Mouse (Mus musculus) kidney, postnatal 0 days (tissue): ENCODE measurements around the gene Glipr1l3. TPM values are rescaled to one million over a fixed set of nuclear protein-coding genes. Genes with fewer than 3 reads are reported as not detected.
"Not testable (repeated sequence)": the region's sequence is repeated elsewhere in the genome, so short reads cannot be mapped to it uniquely, and the experiment has no call there.

Source experiments
- ATAC-seq: fragments of 200-750 bp; cut with Nextera tagmentation; replicated peaks from 2 replicates; pipeline ENCODE4 v1.8.0; 2017; ENCODE audit warnings: low read depth, moderate number of reproducible peaks, moderate TSS enrichment, moderate library complexity; ENCODE audit not compliant: low FRiP score
- DNase-seq: peaks from one replicate; pipeline ENCODE4 v3.0.0-alpha.2; 2016; ENCODE audit warnings: low spot score
- H3K27ac ChIP-seq: fragments of 300-500 bp; sonication (generic); 2 replicates; pipeline ENCODE4 v1.5.1; 2014; ENCODE audit warnings: mild to moderate bottlenecking
- H3K27me3 ChIP-seq: fragments of 300-500 bp; sonication (generic); 2 replicates; pipeline ENCODE4 v1.6.1; 2014; ENCODE audit warnings: low read length, mixed read lengths; ENCODE audit not compliant: insufficient read depth
- H3K36me3 ChIP-seq: fragments of 300-500 bp; sonication (generic); 2 replicates; pipeline ENCODE4 v1.6.1; 2014; ENCODE audit warnings: low read length, mixed read lengths; ENCODE audit not compliant: insufficient read depth
- H3K4me1 ChIP-seq: fragments of 300-500 bp; sonication (generic); replicated peaks from 2 replicates; pipeline ENCODE4 v1.6.1; 2014; ENCODE audit warnings: antibody characterized with exemption, low read length, mixed read lengths; ENCODE audit not compliant: insufficient read depth
- H3K4me2 ChIP-seq: fragments of 300-500 bp; sonication (generic); 2 replicates; pipeline ENCODE4 v1.6.1; 2014; ENCODE audit warnings: mild to moderate bottlenecking, low read length, moderate library complexity, mixed read lengths
- H3K4me3 ChIP-seq: fragments of 300-500 bp; sonication (generic); replicated peaks from 2 replicates; pipeline ENCODE4 v1.5.1; 2014; ENCODE audit warnings: low read depth, low read length
- H3K9ac ChIP-seq: fragments of 300-500 bp; sonication (generic); 2 replicates; pipeline ENCODE4 v1.6.1; 2014; ENCODE audit warnings: low read depth, low read length
- H3K9me3 ChIP-seq: fragments of 300-500 bp; sonication (generic); replicated peaks from 2 replicates; pipeline ENCODE4 v1.6.1; 2016; ENCODE audit warnings: low read length, inconsistent platforms, mixed read lengths
- CTCF ChIP-seq: IDR thresholded peaks from 2 replicates; pipeline ENCODE4 v1.5.1; 2016; ENCODE audit warnings: antibody characterized with exemption, low read depth, mild to moderate bottlenecking, moderate library complexity
- WGBS: fragments of 180-500 bp; shearing (Covaris S2); extraction: QIAGEN DNeasy Blood & Tissue Kit; methylation state at CpG from one replicate; pipeline ENCODE4 v1.1.7; 2014; 5-methylcytosine and 5-hydroxymethylcytosine counted together
- polyA plus RNA-seq: library from polyadenylated mRNA; unstranded; fragments of >200 nt; fragmentation: Nextera tagmentation; extraction: Ambion mirVana; gene quantifications from 2 replicates; pipeline ENCODE4 v1.2.1, GENCODE M21; 2015

Gene Glipr1l3
- polyA plus RNA-seq, 1 experiment from 2014 or later: not detected

DNA sequence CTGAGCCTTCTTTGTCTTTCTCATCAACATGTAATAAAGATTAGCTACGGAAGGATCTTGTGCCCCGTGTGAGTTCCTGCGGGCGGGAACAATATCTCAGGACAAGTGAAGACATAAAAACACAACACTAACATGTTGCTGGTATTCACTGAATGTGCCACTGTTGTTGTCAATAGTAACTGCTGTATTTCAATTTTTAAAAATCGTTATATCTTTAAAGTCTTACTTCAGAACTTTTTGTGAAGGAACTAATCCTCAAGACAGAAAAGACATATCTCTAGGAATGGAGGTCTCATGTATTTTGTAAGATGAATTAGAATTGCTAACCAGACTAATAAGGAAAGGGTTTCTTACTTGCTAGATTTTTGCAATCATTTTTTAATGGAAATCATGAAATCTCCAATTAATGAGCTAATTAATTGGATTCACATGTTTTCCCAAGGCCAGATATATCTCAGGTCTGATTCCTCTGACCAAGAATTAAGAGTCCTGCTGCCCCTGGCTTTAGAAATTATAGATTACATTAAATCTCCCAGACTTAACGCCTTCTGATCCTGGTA is 21.2 kb downstream of the Glipr1l3 start:
- peak overlapping the region; percentile 41 for H3K4me2 ChIP-seq
- H3K4me3 ChIP-seq: 0 out of 2 replicates have a peak overlapping the region, but pooled peaks have one; percentile 9
- no peak for ATAC-seq
- H3K4me1 ChIP-seq: no peaks in the 10 kb centered on the region
- no peaks in the 10 kb centered on the region for H3K36me3 ChIP-seq
- no peak overlapping the region for H3K27ac ChIP-seq
- H3K9me3 ChIP-seq: no peaks in the 10 kb centered on the region
- 39% methylated on average over 6 of the region's 6 CpGs for WGBS
- TF ChIP-seq CTCF: no peak
- DNase-seq: no peak
- H3K9ac ChIP-seq: no peak overlapping the region
- no peaks in the 10 kb centered on the region for H3K27me3 ChIP-seq

DNA sequence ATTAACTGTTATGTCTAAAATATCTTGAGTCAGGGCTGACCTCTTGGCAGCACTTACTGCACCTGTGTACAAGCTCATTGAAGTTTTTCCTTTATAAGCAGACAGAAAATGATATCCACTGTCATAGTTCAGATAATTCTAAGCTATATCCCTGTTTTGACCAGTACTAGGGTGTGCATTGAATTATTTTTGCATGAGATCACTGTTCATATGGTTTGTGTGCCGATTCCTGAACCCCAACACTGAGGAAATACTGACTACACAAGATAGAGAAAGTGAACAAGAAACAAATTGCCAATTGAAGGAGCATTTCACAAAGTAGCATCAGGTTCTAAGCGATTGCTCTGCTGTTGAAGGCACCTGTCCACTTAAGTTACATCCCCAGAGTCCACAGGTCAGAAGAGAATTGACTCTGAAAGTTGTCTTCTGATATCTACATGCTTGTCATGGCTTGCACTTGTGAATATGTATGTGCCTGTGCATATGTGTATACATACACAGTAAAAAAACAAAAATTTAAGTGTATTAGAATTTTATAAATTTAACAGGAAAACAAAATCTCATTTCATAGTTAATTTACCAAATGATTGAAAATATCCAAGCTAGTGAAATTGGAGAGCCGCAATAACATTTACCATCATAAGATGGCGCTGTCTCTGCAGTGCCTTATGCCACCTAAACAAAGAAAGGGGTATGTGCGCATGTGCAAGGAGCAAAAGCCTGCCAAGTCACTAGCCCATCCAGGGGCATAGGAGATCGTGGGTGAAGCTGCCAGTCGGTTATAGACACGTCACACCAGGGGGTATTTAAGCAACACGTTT is 21.9 kb downstream of the Glipr1l3 start:
- DNase-seq (peak; percentile 74), ATAC-seq (0 out of 2 replicates have a peak, but pooled peaks have one; percentile 40)
- Histone ChIP-seq H3K4me3 (0 out of 2 replicates have a peak overlapping the region, but pooled peaks have one; percentile 9), H3K4me2 (peak overlapping the region; percentile 41), H3K9me3 (no peaks in the 10 kb centered on the region), H3K27ac (no peak overlapping the region), H3K9ac (no peak overlapping the region), H3K4me1 (no peaks in the 10 kb centered on the region), H3K36me3 (no peaks in the 10 kb centered on the region), H3K27me3 (no peaks in the 10 kb centered on the region)
- 21% methylated on average over 9 of the region's 9 CpGs for WGBS
- peak; percentile 66 for TF ChIP-seq CTCF

DNA sequence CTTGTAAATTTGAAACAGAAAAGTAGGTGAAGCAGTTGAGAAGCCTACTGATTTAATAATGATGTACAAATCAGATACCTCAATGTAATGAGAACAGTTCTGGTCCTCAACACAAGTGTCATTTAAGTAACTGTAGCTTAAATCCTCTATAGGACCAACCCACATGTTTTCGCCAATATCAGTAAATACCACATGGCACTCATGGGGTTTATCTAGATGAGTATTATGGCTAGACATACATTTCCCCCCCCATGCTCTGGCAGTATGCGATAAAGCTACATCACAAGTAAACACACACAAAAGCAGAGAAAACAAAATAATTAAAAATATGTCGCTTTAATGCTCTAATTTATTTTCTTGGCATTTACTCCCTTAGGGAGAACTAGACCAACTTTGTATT is 27.9 kb downstream of the Glipr1l3 start:
- ATAC-seq: no peak
- no peak for DNase-seq
- TF ChIP-seq CTCF: no peak
- no peaks in the 10 kb centered on the region for H3K36me3 ChIP-seq
- no peak overlapping the region for H3K9ac ChIP-seq
- no peak overlapping the region for H3K4me2 ChIP-seq
- no peak overlapping the region for H3K27ac ChIP-seq
- H3K4me3 ChIP-seq: no peak overlapping the region
- H3K9me3 ChIP-seq: no peaks in the 10 kb centered on the region
- no peaks in the 10 kb centered on the region for H3K27me3 ChIP-seq
- 82% methylated on average over 3 of the region's 3 CpGs for WGBS
- H3K4me1 ChIP-seq: no peaks in the 10 kb centered on the region

- WGBS: 74% methylated on average over 6 of the region's 6 CpGs
- not testable (repeated sequence) for H3K9me3 ChIP-seq, H3K4me1 ChIP-seq, H3K4me3 ChIP-seq, DNase-seq, H3K27ac ChIP-seq, H3K27me3 ChIP-seq, H3K36me3 ChIP-seq, H3K9ac ChIP-seq, H3K4me2 ChIP-seq, ATAC-seq
These were observed 32.4 kb downstream of the Glipr1l3 start for GRCm38 (mm10) chr10:112127682-112128230.

DNA sequence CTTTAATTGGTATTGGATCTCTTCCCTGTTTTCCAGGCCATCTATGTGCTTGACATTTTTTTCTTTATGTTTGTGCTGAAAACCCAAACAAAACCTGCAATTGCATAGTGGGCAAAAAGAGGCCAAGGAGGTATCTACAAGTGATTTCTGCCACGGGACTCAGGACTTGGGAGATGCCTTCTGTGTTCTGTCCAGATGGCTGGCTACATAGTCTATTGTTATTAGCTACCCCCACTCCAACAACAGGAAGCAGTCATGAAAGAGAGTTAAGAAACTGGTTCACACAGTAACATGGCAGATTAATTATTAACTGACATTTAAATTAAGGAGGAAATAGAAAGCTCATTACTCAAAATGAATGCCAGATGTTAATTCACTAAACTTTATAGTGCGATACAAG is 35.0 kb downstream of the Glipr1l3 start:
- not testable (repeated sequence) for H3K27me3 ChIP-seq, H3K9ac ChIP-seq, H3K27ac ChIP-seq, H3K9me3 ChIP-seq, H3K36me3 ChIP-seq, H3K4me2 ChIP-seq, DNase-seq, H3K4me1 ChIP-seq, H3K4me3 ChIP-seq
- WGBS: 23% methylated on average over 2 of the region's 2 CpGs
- ATAC-seq: peak; percentile 79; the same call in 1 of the 2 replicates

GRCm38 (mm10) chr10:112110401-112110800 is 49.7 kb downstream of the Glipr1l3 start:
- ATAC-seq (no peak), DNase-seq (no peak)
- Histone ChIP-seq H3K4me2 (no peak overlapping the region), H3K36me3 (no peaks in the 10 kb centered on the region), H3K27ac (no peak overlapping the region), H3K27me3 (no peaks in the 10 kb centered on the region), H3K4me1 (no peaks in the 10 kb centered on the region), H3K9me3 (no peaks in the 10 kb centered on the region), H3K4me3 (no peak overlapping the region), H3K9ac (no peak overlapping the region)
- WGBS: 92% methylated on average over 7 of the region's 7 CpGs
- no peak for TF ChIP-seq CTCF
